Mouse (Mus musculus) right cerebral cortex, adult 2 months (tissue): Measurements from ENCODE around the gene Fam83e.

Experiments used
- DNase-seq, 2 experiments: peaks; one replicate each; pipeline ENCODE4 v3.0.0; 2021 to 2022; ENCODE audit warnings: low spot score in 2 of 2

Fam83e gene

GRCm38 (mm10) chr7:45714630-45715089 is 6.4 kb upstream of the Fam83e start:
- no peak for DNase-seq

GRCm38 (mm10) chr7:45715090-45715708 is 5.8 kb upstream of the Fam83e start, which contains the start of gene Rpl18:
Gene Rpl18, plus strand, starts transcription at chr7:45715457.
- DNase-seq, result peak; percentile 98

DNA sequence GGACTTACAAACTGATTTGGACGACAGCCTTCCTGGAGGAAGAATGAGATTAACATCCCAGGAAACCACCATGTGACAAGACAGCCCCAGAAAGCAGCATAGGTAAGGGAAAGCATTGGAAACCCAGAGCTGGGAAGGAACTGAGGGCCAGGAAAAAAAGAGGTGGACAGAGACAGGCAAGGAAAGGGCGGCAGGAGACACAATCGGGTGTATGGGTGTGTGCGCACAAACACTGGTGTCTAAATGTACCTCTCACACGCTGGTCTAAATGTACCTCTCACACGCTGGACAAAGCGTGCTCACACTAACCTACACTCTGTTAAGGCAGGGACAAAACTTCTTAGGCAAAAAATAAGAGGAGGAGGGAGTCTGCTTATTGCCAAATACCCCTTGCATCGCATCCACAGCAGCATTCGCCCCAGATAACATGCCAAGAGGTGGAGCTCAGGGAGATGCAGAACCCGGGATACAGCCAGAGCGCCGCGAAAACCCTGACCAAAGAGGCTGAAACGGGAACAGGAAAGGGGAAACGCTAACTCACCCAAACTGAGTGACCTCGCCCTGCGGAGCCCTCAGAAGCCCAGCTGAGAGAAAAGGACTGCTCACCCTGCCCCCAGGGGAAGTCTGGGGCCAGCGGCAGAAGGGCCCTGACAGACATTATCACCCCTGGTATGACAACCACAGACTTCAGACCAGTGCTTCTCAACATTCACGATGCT is 5.1 kb upstream of the Fam83e start:
- no peak for DNase-seq

GRCm38 (mm10) chr7:45716460-45716857 is 4.6 kb upstream of the Fam83e start:
- no peak for DNase-seq

- no peak for DNase-seq
Observed at GRCm38 (mm10) chr7:45716952-45717917, 3.8 kb upstream of the Fam83e start.

DNA sequence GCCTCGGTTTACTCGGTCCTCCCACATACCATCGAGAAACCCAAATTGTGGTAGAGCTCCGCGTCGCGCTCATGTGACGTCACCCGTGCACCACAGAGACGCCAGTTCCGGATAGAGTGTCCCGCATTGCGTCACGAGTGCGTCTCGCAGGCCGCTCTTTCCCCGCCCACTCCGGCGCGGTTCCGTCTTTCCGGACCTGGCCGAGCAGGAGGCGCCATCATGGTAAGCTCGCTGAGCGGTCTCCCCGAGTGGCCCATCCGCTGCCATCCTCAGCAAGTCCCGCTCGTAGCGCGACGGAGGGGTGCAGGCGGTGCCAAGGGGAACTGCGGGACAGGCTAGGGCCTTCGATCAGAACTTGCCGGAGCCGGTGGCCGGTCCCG is 3.1 kb upstream of the Fam83e start, which contains the start of gene Sphk2:
Gene Sphk2, minus strand, starts transcription at position 85 of the 380 bp plus-strand sequence.
- DNase-seq, result peak; percentile 99 to 100

GRCm38 (mm10) chr7:45718331-45718730 is 2.7 kb upstream of the Fam83e start:
- DNase-seq, result no peak

DNA sequence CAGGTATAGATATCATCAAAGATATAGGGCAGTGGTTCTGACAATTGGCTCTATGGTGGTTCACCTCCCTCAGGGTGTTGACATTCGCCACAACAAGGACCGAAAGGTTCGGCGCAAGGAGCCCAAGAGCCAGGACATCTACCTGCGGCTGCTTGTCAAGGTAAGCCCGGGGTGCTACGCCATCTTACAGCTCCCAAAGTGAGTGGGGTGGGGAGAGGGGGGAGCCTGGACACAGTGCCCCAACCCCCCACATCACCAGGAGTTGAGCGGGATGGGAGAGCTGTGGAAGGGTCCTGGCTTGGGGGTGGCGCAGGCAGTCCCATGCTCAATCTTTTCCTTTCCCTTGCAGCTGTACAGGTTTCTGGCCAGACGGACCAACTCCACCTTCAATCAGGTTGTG is 1.8 kb upstream of the Fam83e start:
- no peak for DNase-seq

DNA sequence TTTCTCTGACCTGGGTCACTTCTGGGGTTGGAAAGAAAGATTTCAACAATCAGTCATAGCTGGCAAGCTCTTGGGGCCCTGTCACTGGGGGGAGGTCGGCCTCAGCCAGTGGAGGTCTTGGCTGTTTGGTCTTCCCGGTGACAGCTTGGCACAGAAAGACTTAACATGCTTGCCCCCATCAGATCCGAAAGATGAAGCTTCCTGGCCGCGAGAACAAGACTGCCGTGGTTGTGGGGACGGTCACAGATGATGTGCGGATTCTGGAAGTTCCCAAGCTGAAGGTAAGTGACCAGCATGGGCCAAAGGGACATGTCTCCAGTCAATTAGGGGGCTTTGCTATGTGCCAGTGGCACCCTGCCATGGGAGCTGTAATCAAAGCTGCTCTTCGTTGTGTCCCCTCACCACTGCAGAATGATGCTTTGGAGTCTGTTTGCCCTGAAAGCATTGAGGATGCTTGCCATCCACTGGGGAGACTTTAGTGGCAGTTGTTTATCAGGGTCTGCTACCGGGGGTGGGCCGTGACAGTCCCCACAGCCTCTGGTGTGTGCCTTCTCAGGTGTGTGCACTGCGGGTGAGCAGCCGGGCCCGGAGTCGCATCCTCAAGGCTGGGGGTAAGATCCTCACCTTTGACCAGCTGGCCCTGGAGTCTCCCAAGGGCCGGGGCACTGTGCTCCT is 1.1 kb upstream of the Fam83e start:
- DNase-seq, result no peak

- no peak for DNase-seq
Observed at GRCm38 (mm10) chr7:45721234-45721571, 191 bp downstream of the Fam83e start.

- no peak for DNase-seq
Observed at GRCm38 (mm10) chr7:45721642-45722347, 783 bp downstream of the Fam83e start.

- DNase-seq, result no peak
Observed at GRCm38 (mm10) chr7:45722348-45722713, 1.3 kb downstream of the Fam83e start.

- DNase-seq, result no peak
Observed at GRCm38 (mm10) chr7:45723301-45723700, 2.3 kb downstream of the Fam83e start.

DNA sequence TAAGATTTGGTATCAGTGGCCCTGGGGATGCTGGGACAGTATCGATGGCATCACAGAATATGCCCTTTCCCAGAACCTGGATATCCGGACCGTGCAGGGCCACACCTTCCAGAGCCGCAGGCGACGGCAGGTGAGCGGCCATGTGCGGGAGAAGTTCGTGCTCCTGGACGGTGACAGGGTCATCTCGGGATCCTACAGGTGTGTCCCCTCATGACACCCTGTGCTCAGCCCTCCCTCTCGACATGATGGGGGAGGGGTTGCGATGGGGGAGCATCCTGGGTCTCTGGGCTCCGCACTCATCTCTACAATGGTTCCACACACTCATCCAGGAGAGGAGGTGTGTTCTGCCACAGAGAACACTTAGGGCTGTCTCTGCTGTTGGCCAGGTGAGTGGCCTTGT is 2.8 kb downstream of the Fam83e start:
- no peak for DNase-seq

DNA sequence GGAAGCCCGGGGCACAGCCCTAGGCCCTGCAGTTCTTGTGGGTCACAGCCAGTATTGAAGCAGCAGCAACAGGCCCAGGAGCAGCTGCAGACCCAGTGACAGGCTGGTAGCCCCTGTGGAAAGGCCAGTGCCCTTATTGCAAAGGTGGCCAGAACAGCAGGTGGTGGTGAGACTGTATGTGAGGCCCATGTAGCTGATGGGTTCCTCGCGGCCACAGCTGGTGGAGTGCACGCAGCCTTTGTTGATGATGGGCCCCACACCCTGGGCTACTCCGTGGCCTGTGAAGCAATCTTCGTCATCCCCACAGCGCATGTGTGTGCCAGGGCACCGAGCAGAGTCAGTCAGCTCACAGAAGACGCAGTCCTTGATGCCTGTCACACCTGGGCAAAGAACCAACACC is 4.1 kb downstream of the Fam83e start:
- no peak for DNase-seq

GRCm38 (mm10) chr7:45725713-45726112 is 4.7 kb downstream of the Fam83e start, which contains the start of gene Spaca4:
Gene Spaca4, minus strand, starts transcription at chr7:45725813.
- DNase-seq, result no peak

GRCm38 (mm10) chr7:45726419-45726818 is 5.4 kb downstream of the Fam83e start:
- no peak for DNase-seq

- no peak for DNase-seq
Observed at GRCm38 (mm10) chr7:45727625-45728024, 6.6 kb downstream of the Fam83e start.

- DNase-seq, result no peak
Observed at GRCm38 (mm10) chr7:45730727-45731431, 9.9 kb downstream of the Fam83e start.

DNA sequence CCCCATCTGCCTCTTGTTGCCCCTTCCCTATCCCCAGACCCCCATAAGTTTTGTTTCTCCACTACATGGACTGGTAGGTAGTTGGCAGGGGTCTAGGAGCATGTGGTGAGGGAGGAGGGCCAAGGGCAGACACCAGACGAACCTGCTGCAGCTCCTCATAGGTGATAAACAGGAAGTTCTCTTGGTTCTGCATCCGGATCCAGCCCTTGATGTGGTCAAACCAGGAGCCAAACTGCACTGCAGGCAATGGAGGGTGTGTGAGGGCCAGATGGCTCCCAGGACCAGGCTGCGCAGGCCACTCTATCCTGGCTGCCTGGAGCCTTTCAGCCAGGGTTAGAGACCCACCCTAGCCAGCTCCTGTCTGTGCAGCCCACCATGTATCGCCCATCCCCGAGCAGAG is 12.5 kb downstream of the Fam83e start:
- DNase-seq, result no peak
